Mouse (Mus musculus) forebrain, embryonic 16.5 days (tissue): Measurements from ENCODE around the gene Trim33. TPM values are rescaled to one million over a fixed set of nuclear protein-coding genes. Genes with fewer than 3 reads are reported as not detected.

Experiments used
- ATAC-seq: fragments of 200-750 bp; cut with Nextera tagmentation; 2 replicates; pipeline ENCODE4 v1.8.0; 2017; ENCODE audit warnings: mild to moderate bottlenecking, moderate library complexity
- H3K27ac ChIP-seq: fragments of 300-500 bp; sonication (generic); 2 replicates; pipeline ENCODE4 v1.5.1; 2014; ENCODE audit warnings: low read length, control low read depth
- H3K27me3 ChIP-seq: fragments of 300-500 bp; sonication (generic); replicated peaks from 2 replicates; pipeline ENCODE4 v1.6.1; 2014; ENCODE audit warnings: low read length; ENCODE audit not compliant: control insufficient read depth, insufficient read depth
- H3K36me3 ChIP-seq: fragments of 300-500 bp; sonication (generic); 2 replicates; pipeline ENCODE4 v1.6.1; 2014; ENCODE audit not compliant: control insufficient read depth, insufficient read depth
- H3K4me1 ChIP-seq: fragments of 300-500 bp; sonication (generic); replicated peaks from 2 replicates; pipeline ENCODE4 v1.6.1; 2014; ENCODE audit warnings: low read length; ENCODE audit not compliant: control insufficient read depth, insufficient read depth
- H3K4me2 ChIP-seq: fragments of 300-500 bp; sonication (generic); 2 replicates; pipeline ENCODE4 v1.6.1; 2014; ENCODE audit warnings: mild to moderate bottlenecking, low read length, control low read depth
- H3K4me3 ChIP-seq: fragments of 300-500 bp; sonication (generic); replicated peaks from 2 replicates; pipeline ENCODE4 v1.5.1; 2014; ENCODE audit warnings: mild to moderate bottlenecking, low read length, control low read depth
- H3K9ac ChIP-seq: fragments of 300-500 bp; sonication (generic); replicated peaks from 2 replicates; pipeline ENCODE4 v1.6.1; 2014; ENCODE audit warnings: low read depth, low read length, control low read depth
- H3K9me3 ChIP-seq: fragments of 300-500 bp; sonication (generic); 2 replicates; pipeline ENCODE4 v1.6.1; 2016; ENCODE audit warnings: low read length; ENCODE audit not compliant: control insufficient read depth
- WGBS: fragments of 180-500 bp; shearing (Covaris S2); extraction: QIAGEN DNeasy Blood & Tissue Kit; methylation state at CpG from one replicate; pipeline ENCODE4 v1.1.7; 2014; 5-methylcytosine and 5-hydroxymethylcytosine counted together
- polyA plus RNA-seq: library from polyadenylated mRNA; unstranded; fragments of >200 nt; fragmentation: Nextera tagmentation; extraction: Ambion mirVana; gene quantifications from 2 replicates; pipeline ENCODE4 v1.2.1, GENCODE M21; 2015

Gene Trim33
- polyA plus RNA-seq, 1 experiment from 2014 or later, result 39.1 TPM

DNA sequence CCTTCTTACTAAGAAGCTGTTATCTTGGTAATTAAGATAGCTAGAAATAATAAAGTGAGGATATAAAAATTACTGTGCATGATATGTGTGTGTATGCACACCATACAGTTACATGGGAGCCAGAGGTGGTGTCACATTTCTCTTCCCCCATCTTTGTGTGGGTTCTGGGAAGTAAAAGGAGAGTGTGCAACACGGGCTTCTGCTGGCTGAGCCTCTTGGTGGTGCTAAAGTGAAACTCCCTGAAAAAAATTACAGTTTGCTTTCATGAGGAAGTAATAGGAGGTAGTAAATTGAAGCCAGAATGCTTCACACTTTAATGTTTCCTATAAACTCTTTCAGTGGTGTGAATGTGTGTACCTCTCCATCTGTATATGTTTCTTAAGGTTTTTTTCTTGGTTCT lies 56.3 kb downstream of the Trim33 start:
- peaks cover 15% of the 10 kb centered on the region for H3K36me3 ChIP-seq
- H3K27me3 ChIP-seq, result no peaks in the 10 kb centered on the region
- ATAC-seq, result no peak
- H3K4me3 ChIP-seq, result no peak overlapping the region
- no peaks in the 10 kb centered on the region for H3K9me3 ChIP-seq
- no peak overlapping the region for H3K27ac ChIP-seq
- 54% methylated on average over 1 of the region's 1 CpGs for WGBS
- H3K4me2 ChIP-seq, result no peak overlapping the region
- H3K4me1 ChIP-seq, result no peaks in the 10 kb centered on the region
- no peak overlapping the region for H3K9ac ChIP-seq

DNA sequence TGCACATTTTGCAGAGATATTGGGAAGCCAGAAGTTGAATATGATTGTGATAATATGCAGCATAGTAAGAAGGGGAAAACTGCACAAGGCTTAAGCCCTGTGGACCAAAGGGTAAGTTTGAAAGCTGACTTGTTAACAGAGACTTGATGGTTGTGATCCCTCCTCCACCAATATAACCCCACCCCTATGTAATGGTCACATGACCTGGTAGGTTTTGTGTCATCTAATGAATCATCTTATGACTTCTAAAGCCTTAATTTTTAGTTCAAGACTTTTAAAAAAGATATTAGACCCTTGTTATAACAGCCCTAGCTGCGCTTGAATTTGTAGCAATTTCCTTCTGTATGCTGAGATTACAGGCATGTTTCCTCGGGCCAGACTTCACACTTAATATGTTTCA lies 67.6 kb downstream of the Trim33 start:
- Histone ChIP-seq H3K27ac (no peak overlapping the region), H3K4me3 (no peak overlapping the region), H3K4me1 (no peaks in the 10 kb centered on the region), H3K4me2 (no peak overlapping the region), H3K27me3 (no peaks in the 10 kb centered on the region), H3K9me3 (no peaks in the 10 kb centered on the region), H3K9ac (no peak overlapping the region), H3K36me3 (peaks cover 27% of the 10 kb centered on the region)
- 96% methylated on average over 2 of the region's 2 CpGs for WGBS
- no peak for ATAC-seq

DNA sequence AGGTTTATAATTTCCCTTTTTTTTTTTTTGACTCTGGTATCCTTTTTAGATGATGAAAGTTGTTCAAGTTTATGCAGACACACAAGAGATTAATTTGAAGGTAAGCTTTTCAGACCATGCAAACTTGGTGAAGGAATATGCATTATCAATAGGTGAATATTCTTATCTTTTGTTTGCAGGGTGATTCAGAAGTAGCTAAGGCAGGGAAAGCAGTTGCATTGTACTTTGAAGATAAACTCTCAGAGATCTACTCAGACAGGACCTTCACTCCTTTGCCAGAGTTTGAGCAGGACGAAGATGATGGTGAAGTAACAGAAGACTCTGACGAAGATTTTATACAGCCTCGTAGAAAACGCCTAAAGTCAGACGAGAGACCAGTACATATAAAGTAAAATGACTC lies 74.4 kb downstream of the Trim33 start:
- H3K36me3 ChIP-seq, result no peaks in the 10 kb centered on the region; the same call in 1 of the 2 replicates
- H3K27ac ChIP-seq, result no peak overlapping the region
- H3K4me2 ChIP-seq, result no peak overlapping the region
- 95% methylated on average over 5 of the region's 5 CpGs for WGBS
- no peaks in the 10 kb centered on the region for H3K4me1 ChIP-seq
- H3K9me3 ChIP-seq, result no peaks in the 10 kb centered on the region
- ATAC-seq, result no peak
- no peak overlapping the region for H3K4me3 ChIP-seq
- no peak overlapping the region for H3K9ac ChIP-seq
- H3K27me3 ChIP-seq, result no peaks in the 10 kb centered on the region

DNA sequence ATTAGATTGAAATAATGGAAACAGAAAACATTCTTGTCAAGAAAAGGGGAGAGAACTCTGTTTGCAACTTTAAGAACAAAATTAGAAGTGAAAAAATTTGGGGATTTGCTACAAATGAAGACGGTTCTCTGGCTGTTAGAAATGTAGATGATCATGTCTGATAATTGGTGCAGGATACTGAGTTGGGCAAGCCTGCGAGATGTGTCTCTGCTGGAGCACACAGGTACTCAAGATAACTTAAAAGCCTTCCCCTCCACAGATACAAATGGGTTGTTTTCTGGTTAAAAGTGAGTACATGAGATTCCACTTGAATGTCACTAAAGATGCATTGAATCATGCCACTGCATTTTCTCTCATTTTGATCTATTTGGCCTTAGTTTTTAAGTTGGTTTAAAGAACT lies 74.9 kb downstream of the Trim33 start:
- Histone ChIP-seq H3K27ac (no peak overlapping the region), H3K4me1 (no peaks in the 10 kb centered on the region), H3K36me3 (no peaks in the 10 kb centered on the region; the same call in 1 of the 2 replicates), H3K9me3 (no peaks in the 10 kb centered on the region), H3K27me3 (no peaks in the 10 kb centered on the region), H3K9ac (no peak overlapping the region), H3K4me3 (no peak overlapping the region), H3K4me2 (no peak overlapping the region)
- no peak for ATAC-seq
- WGBS, result 92% methylated on average over 2 of the region's 2 CpGs

DNA sequence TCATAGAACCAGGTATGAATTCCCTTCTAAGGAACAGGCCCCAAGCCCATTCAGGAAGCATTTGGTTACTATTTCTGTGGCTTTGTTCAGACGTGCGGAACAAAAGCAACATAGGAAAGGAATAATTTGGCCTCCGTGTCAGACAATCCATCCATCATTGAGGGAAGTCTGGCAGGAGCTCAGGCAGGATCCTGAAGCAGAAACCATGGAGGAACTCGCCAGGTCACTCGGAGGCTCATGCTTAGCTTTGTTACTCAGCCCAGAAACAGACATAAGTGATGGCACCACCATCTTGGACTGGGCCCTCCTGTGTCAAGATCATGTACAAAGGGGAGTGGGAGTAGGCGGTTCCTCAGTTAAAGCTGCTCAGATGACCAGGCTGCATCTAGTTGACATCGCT lies 82.1 kb downstream of the Trim33 start:
- H3K27ac ChIP-seq, result no peak overlapping the region
- no peaks in the 10 kb centered on the region; the same call in 1 of the 2 replicates for H3K36me3 ChIP-seq
- H3K4me2 ChIP-seq, result no peak overlapping the region
- H3K4me3 ChIP-seq, result no peak overlapping the region
- H3K9me3 ChIP-seq, result no peaks in the 10 kb centered on the region
- no peaks in the 10 kb centered on the region for H3K27me3 ChIP-seq
- H3K9ac ChIP-seq, result no peak overlapping the region
- H3K4me1 ChIP-seq, result no peaks in the 10 kb centered on the region
- WGBS, result 90% methylated on average over 7 of the region's 7 CpGs
- ATAC-seq, result no peak

DNA sequence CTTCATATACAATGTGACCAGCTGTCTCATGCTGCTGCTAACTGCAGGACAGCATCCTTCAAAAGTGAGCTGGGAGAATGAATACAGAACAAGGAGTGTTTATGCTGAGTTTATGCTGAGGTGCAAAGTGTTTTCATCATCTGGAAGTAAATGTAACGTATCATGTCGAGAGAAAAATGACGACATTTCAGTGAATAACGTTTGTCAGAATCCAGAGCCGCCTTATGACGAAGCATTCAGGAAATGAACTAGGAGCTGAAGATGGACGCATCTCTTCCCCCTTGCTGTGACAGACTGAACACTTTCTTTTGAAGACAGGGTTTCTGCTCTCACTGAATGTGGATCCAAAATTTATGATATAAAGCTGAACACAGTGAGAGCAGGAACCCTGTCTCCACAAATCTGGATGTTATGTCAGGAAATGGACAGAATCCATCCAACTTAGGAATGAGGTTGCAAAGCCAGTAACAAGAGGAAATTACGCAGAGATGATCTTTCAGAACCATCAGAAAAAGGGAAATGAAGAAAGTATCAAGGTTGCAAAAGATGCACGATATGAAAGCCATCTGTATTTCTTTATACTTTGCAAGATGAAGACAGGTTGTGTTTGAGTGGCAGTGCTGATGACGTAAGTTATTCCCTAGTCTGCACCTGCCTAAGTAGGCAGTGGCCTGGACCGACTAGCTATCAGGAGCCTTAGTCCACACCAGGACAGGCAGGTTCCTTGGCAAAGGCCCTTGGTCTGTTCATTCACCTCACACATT lies 85.3 kb downstream of the Trim33 start:
- H3K4me3 ChIP-seq, result no peak overlapping the region
- H3K36me3 ChIP-seq, result no peaks in the 10 kb centered on the region; the same call in 1 of the 2 replicates
- no peaks in the 10 kb centered on the region for H3K4me1 ChIP-seq
- no peak overlapping the region for H3K4me2 ChIP-seq
- H3K27me3 ChIP-seq, result no peaks in the 10 kb centered on the region
- H3K9ac ChIP-seq, result no peak overlapping the region
- no peaks in the 10 kb centered on the region for H3K9me3 ChIP-seq
- 88% methylated on average over 11 of the region's 11 CpGs for WGBS
- no peak overlapping the region for H3K27ac ChIP-seq
- ATAC-seq, result no peak

DNA sequence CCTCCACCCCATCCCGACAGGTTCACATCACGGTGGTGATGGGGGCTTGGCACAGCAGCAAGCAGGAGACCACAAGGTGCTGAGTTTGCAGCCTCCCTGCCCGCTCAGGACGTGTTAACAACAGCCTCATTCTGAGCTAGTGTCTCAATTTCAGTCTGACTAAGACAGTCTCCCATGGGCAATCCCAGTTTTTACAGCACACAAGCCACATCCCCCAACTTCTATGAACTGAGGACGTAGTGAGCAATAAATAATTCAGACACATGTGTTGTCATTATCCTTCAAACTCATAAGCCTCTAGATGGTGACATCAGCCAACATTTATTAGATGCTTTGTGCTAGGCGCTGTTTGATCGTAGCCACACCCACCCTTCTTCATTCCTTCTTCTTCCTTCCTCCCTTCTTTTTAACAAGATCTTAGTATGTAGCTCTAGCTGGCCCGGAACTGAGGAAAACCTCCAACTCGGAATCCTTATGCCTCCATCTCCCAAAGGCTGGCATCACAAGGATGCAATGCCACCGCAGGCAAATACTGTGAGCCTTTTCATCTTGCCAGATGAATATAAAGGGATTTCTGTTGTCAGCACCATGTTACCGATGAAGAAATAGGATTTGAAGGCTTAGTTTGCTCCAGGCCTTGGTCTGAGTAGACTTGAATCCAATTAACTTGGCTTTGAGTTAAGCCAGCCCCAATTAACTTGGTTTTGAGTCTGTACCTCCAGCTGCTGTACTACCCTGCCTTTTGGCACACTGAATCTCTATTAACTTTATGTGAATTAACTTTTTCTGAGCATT lies 88.3 kb downstream of the Trim33 start:
- peak; percentile 31; the same call in 1 of the 2 replicates for ATAC-seq
- H3K27me3 ChIP-seq, result no peaks in the 10 kb centered on the region
- H3K9ac ChIP-seq, result no peak overlapping the region
- no peak overlapping the region for H3K27ac ChIP-seq
- no peaks in the 10 kb centered on the region for H3K4me1 ChIP-seq
- H3K36me3 ChIP-seq, result no peaks in the 10 kb centered on the region
- H3K4me3 ChIP-seq, result no peak overlapping the region
- no peaks in the 10 kb centered on the region for H3K9me3 ChIP-seq
- 69% methylated on average over 11 of the region's 11 CpGs for WGBS
- no peak overlapping the region for H3K4me2 ChIP-seq

DNA sequence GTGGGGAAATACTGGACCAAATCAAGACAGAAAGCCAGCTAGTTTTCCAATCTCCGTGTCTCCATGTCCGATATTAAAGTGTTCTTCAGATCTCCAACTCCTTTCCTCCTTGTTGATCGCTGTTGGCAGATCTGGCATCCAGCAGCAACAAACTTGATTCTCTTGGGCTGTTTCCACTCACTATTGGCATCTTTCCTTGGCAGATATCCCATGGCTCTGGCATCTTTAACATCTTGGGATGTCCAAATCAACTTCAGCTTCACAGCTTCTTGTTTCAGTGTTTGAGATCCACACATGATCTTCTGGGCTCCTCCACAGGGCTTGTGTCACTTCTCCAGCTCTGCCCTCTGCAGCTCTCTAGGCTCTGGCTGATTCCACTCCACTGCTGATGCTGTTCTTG lies 89.6 kb downstream of the Trim33 start:
- WGBS, result 75% methylated on average over 3 of the region's 3 CpGs
- H3K27ac ChIP-seq, result no peak overlapping the region

DNA sequence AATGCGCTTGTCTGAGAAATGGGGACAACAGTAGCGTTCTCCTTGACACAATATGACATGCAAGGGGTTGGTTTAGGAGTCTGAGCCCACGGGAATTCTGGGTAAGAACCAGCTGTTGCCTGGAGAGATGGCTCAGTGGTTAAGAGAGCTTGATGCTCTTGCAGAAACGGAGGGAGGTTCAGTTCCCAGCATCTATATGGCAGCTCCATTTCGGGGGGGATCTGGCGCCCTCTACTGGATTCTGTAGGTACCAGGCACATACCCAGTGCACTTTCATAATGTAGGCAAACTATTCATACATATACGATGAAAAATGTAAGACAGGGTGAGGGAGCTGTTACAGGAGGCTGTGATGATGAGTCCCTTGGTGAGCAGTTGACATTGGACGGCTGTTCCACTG lies 94.9 kb downstream of the Trim33 start:
- peak; percentile 43; the same call in 1 of the 2 replicates for ATAC-seq
- Histone ChIP-seq H3K4me2 (no peak overlapping the region), H3K36me3 (no peaks in the 10 kb centered on the region), H3K4me1 (no peaks in the 10 kb centered on the region), H3K27me3 (no peaks in the 10 kb centered on the region), H3K4me3 (no peak overlapping the region), H3K27ac (no peak overlapping the region), H3K9me3 (no peaks in the 10 kb centered on the region), H3K9ac (no peak overlapping the region)
- 33% methylated on average over 8 of the region's 8 CpGs for WGBS

More for the DNA sequence above, 89.6 kb downstream of the Trim33 start:
- Histone ChIP-seq H3K9me3 (no peaks in the 10 kb centered on the region), H3K9ac (no peak overlapping the region), H3K4me3 (no peak overlapping the region), H3K36me3 (no peaks in the 10 kb centered on the region), H3K27me3 (no peaks in the 10 kb centered on the region), H3K4me2 (no peak overlapping the region), H3K4me1 (no peaks in the 10 kb centered on the region)
- no peak for ATAC-seq
